Comparison of ENCODE assay signal across 24 mouse cellular contexts in genomic region chr4:100759603-100760002, GRCm38 (mm10). TPM values are rescaled to one million over a fixed set of nuclear protein-coding genes. Genes with fewer than 3 reads are reported as not detected.
A peak's percentile ranks its signal among the peaks of the same experiment; 100 is the strongest.
DNase-seq lines count a peak whose midpoint lies in the region; ATAC-seq and TF ChIP-seq lines count a peak whose summit lies in the region.
"Had no signal": no experiment of that assay in that cellular context is flagged by ENCODE, and none has a peak within 500 bp of the region (broad histone marks: within the 10 kb centered on the region; RNA-seq: fewer than 3 reads in every experiment).

No protein-coding gene starts in this region.

- no peak for TF ChIP-seq CTCF in kidney, adult 2 months (conservative IDR thresholded peaks at IDR 0.05; ENCODE audit: insufficient read depth, insufficient read length, low read depth, low read length)
- TF ChIP-seq CTCF in lung, embryonic 14.5 days (IDR thresholded peaks at IDR 0.05; ENCODE audit: low read depth) = no peak

- ATAC-seq in lung, embryonic 14.5 days (ENCODE audit: insufficient read depth) = no peak
- ATAC-seq in lung, embryonic 16.5 days (ENCODE audit: low read depth) = peak; percentile 59; the same call in 1 of the 2 replicates
- ATAC-seq: forebrain, embryonic 14.5 days had no signal

- no peak overlapping the region for H3K4me3 ChIP-seq in kidney, adult 2 months (ENCODE audit: insufficient read depth, low read depth, low read length)
- no peak overlapping the region for H3K4me3 ChIP-seq in lung, embryonic 14.5 days (ENCODE audit: low read depth, low read length)
- H3K4me3 ChIP-seq in lung, embryonic 16.5 days (ENCODE audit: low read length) = no peak overlapping the region
- H3K4me3 ChIP-seq: embryonic facial prominence, embryonic 13.5 days; embryonic facial prominence, embryonic 15.5 days; erythroblast, embryonic 14.5 days; forebrain, embryonic 10.5 days; forebrain, embryonic 12.5 days had no signal

- DNase-seq in kidney, adult 2 months = peak; percentile 57
- no peak for DNase-seq in kidney, adult 8-10 months
- peak; percentile 37 to 39 for DNase-seq in kidney, postnatal 25 days
- DNase-seq in kidney, adult 18-20 months = no peak
- peak; percentile 13 for DNase-seq in lung, embryonic 14.5 days
- no peak for DNase-seq in lung, postnatal 10 days
- no peak for DNase-seq in lung, adult 18-20 months
- DNase-seq: adrenal gland, adult 2 months; adrenal gland, postnatal 10 days; adrenal gland, postnatal 25 days; cerebellum, adult 11 months; cerebellum, adult 18-20 months; cerebellum, adult 8-10 months; cerebellum, adult 9-11 months; cerebellum, postnatal 14 days; cerebellum, postnatal 36 days; embryo, embryonic 11 days had no signal

- TF ChIP-seq POLR2A in kidney, adult 2 months (IDR thresholded peaks at IDR 0.05; ENCODE audit: low read depth, low read length) = no peak

- H3K36me3 ChIP-seq in kidney, adult 2 months (ENCODE audit: control insufficient read depth, insufficient read depth, low read length) = no peaks in the 10 kb centered on the region
- no peaks in the 10 kb centered on the region for H3K36me3 ChIP-seq in lung, embryonic 14.5 days (ENCODE audit: insufficient read depth)
- no peaks in the 10 kb centered on the region for H3K36me3 ChIP-seq in lung, embryonic 16.5 days (ENCODE audit: control insufficient read depth, insufficient read depth, low read length)
- H3K36me3 ChIP-seq: embryonic facial prominence, embryonic 13.5 days; embryonic facial prominence, embryonic 15.5 days; forebrain, embryonic 10.5 days; forebrain, embryonic 12.5 days had no signal

- H3K27me3 ChIP-seq in kidney, adult 2 months (replicated peaks; ENCODE audit: control insufficient read depth, insufficient read depth, low read length) = no peaks in the 10 kb centered on the region
- no peaks in the 10 kb centered on the region for H3K27me3 ChIP-seq in lung, embryonic 14.5 days (ENCODE audit: insufficient read depth, low read length)
- no peaks in the 10 kb centered on the region; the same call in 1 of the 2 replicates for H3K27me3 ChIP-seq in lung, embryonic 16.5 days (ENCODE audit: control insufficient read depth, insufficient read depth, low read depth, low read length)
- H3K27me3 ChIP-seq: embryonic facial prominence, embryonic 13.5 days; embryonic facial prominence, embryonic 15.5 days; forebrain, embryonic 12.5 days had no signal

- WGBS in kidney, adult 2 months = 75% methylated on average over 1 of the region's 1 CpGs
- 54% methylated on average over 1 of the region's 1 CpGs for WGBS in lung, embryonic 14.5 days
- WGBS in lung, embryonic 16.5 days = 40% methylated on average over 1 of the region's 1 CpGs

- no peak overlapping the region for H3K4me2 ChIP-seq in lung, embryonic 14.5 days
- H3K4me2 ChIP-seq in lung, embryonic 16.5 days (ENCODE audit: low read depth, low read length) = no peak overlapping the region
- H3K4me2 ChIP-seq: embryonic facial prominence, embryonic 13.5 days; embryonic facial prominence, embryonic 15.5 days; forebrain, embryonic 12.5 days had no signal

- no peaks in the 10 kb centered on the region for H3K4me1 ChIP-seq in kidney, adult 2 months (ENCODE audit: control insufficient read depth, insufficient read depth, low read length)
- H3K4me1 ChIP-seq in lung, embryonic 14.5 days (ENCODE audit: insufficient read depth) = no peaks in the 10 kb centered on the region
- H3K4me1 ChIP-seq in lung, embryonic 16.5 days (replicated peaks; ENCODE audit: control insufficient read depth, insufficient read depth, low read length) = peaks cover 3% of the 10 kb centered on the region; the same call in 1 of the 2 replicates
- H3K4me1 ChIP-seq: forebrain, embryonic 10.5 days; forebrain, embryonic 12.5 days had no signal

- no peaks in the 10 kb centered on the region for H3K9me3 ChIP-seq in lung, embryonic 14.5 days (ENCODE audit: low read depth, low read length)
- H3K9me3 ChIP-seq in lung, embryonic 16.5 days (ENCODE audit: control insufficient read depth, low read length) = no peaks in the 10 kb centered on the region
- H3K9me3 ChIP-seq: embryonic facial prominence, embryonic 13.5 days; embryonic facial prominence, embryonic 15.5 days; forebrain, embryonic 10.5 days; forebrain, embryonic 12.5 days had no signal

- H3K27ac ChIP-seq in kidney, adult 2 months (ENCODE audit: insufficient read depth, low read depth, low read length) = no peak overlapping the region
- peak overlapping the region; percentile 28; the same call in 1 of the 2 replicates for H3K27ac ChIP-seq in lung, embryonic 14.5 days (ENCODE audit: low read depth)
- no peak overlapping the region for H3K27ac ChIP-seq in lung, embryonic 16.5 days (ENCODE audit: low read length)
- H3K27ac ChIP-seq: embryonic facial prominence, embryonic 13.5 days; embryonic facial prominence, embryonic 15.5 days; forebrain, embryonic 10.5 days; forebrain, embryonic 12.5 days had no signal

- H3K9ac ChIP-seq in lung, embryonic 14.5 days = no peak overlapping the region
- H3K9ac ChIP-seq in lung, embryonic 16.5 days (ENCODE audit: low read length) = no peak overlapping the region
- H3K9ac ChIP-seq: embryonic facial prominence, embryonic 13.5 days; embryonic facial prominence, embryonic 15.5 days; forebrain, embryonic 12.5 days had no signal

RNA-seq across cellular contexts. Expression of gene Cachd1, which starts 16.9 kb away (rescaled TPM):
- 61.0 and 69.3 TPM in 2 replicates for polyA plus RNA-seq in kidney, adult 2 months (2012; rRNA removed)
- 26.9 and 27.9 TPM in 2 replicates for polyA plus RNA-seq in lung, embryonic 14.5 days (2014; fragmentation: Nextera tagmentation; extraction: Ambion mirVana)
- 9.0 and 10.5 TPM in 2 replicates for polyA plus RNA-seq in lung, embryonic 16.5 days (2015; fragmentation: Nextera tagmentation; extraction: Ambion mirVana)

Comparison
In these comparisons a context has a peak if more than half of its experiments do, and no peak if none do; other contexts are left out.
1. DNase-seq: peak in kidney, adult 2 months (single experiment), kidney, postnatal 25 days (2 of 2) and lung, embryonic 14.5 days (single experiment); none in kidney, adult 8-10 months (0 of 2), kidney, adult 18-20 months (single experiment), lung, postnatal 10 days (single experiment) and lung, adult 18-20 months (0 of 2).